Mouse (Mus musculus) intestine, postnatal 0 days (tissue): ENCODE measurements around the gene Syn3. TPM values are rescaled to one million over a fixed set of nuclear protein-coding genes. Genes with fewer than 3 reads are reported as not detected.

Experiments
- ATAC-seq: fragments of 200-750 bp; cut with Nextera tagmentation; 2 replicates; pipeline ENCODE4 v1.8.0; 2017; ENCODE audit warnings: mild to moderate bottlenecking, moderate TSS enrichment, moderate library complexity
- H3K27ac ChIP-seq: fragments of 300-500 bp; sonication (generic); 2 replicates; pipeline ENCODE4 v1.5.1; 2014; ENCODE audit warnings: mild to moderate bottlenecking, low read depth, low read length, moderate library complexity
- H3K27me3 ChIP-seq: fragments of 300-500 bp; sonication (generic); replicated peaks from 2 replicates; pipeline ENCODE4 v1.6.1; 2014; ENCODE audit warnings: low read length, mixed read lengths; ENCODE audit not compliant: control insufficient read depth, insufficient read depth
- H3K36me3 ChIP-seq: fragments of 300-500 bp; sonication (generic); 2 replicates; pipeline ENCODE4 v1.6.1; 2014; ENCODE audit warnings: mild to moderate bottlenecking, moderate library complexity; ENCODE audit not compliant: control insufficient read depth, insufficient read depth
- H3K4me1 ChIP-seq: fragments of 300-500 bp; sonication (generic); replicated peaks from 2 replicates; pipeline ENCODE4 v1.6.1; 2014; ENCODE audit warnings: antibody characterized with exemption, low read length, mixed read lengths; ENCODE audit not compliant: control insufficient read depth, insufficient read depth
- H3K4me2 ChIP-seq: fragments of 300-500 bp; sonication (generic); replicated peaks from 2 replicates; pipeline ENCODE4 v1.6.1; 2014; ENCODE audit warnings: low read depth, mild to moderate bottlenecking, moderate library complexity
- H3K4me3 ChIP-seq: fragments of 300-500 bp; sonication (generic); 2 replicates; pipeline ENCODE4 v1.5.1; 2014; ENCODE audit warnings: low read depth, low read length
- H3K9ac ChIP-seq: fragments of 300-500 bp; sonication (generic); 2 replicates; pipeline ENCODE4 v1.6.1; 2014; ENCODE audit warnings: mild to moderate bottlenecking, low read depth, low read length
- H3K9me3 ChIP-seq: fragments of 300-500 bp; sonication (generic); 2 replicates; pipeline ENCODE4 v1.6.1; 2016; ENCODE audit warnings: mixed run types; ENCODE audit not compliant: control insufficient read depth
- CTCF ChIP-seq: sonication (generic); IDR thresholded peaks from 2 replicates; pipeline ENCODE4 v1.5.1; 2016; ENCODE audit warnings: low read depth, mild to moderate bottlenecking, control low read depth, antibody characterized with exemption, moderate library complexity
- WGBS: fragments of 180-500 bp; shearing (Covaris S2); extraction: QIAGEN DNeasy Blood & Tissue Kit; methylation state at CpG from one replicate; pipeline ENCODE4 v1.1.7; 2014; 5-methylcytosine and 5-hydroxymethylcytosine counted together
- polyA plus RNA-seq: library from polyadenylated mRNA; unstranded; fragments of >200 nt; fragmentation: Nextera tagmentation; extraction: Ambion mirVana; gene quantifications from 2 replicates; pipeline ENCODE4 v1.2.1, GENCODE M21; 2015

Syn3 gene
- polyA plus RNA-seq, 1 experiment from 2014 or later = 1.1 TPM

DNA sequence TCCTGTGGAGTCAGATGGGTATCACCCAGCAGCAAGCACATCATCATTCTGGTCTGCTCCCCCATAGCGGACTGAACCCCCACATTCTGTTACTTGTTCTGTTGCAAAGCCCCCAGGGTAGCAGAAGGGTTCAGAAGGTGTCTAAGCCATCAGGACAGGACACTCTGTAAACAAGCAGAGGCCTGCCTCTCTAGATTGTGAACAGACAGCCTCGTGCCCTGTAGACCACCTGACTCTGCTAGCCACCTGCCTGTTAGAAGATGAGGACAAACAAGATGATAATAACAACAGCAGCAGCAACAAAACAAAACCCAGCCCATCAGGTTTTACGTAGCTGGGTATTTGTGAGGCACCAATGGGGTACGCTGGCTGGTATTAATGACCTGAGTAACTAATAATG lies 156.5 kb downstream of the Syn3 start:
- WGBS = 71% methylated on average over 4 of the region's 4 CpGs
- peaks cover 23% of the 10 kb centered on the region; the same call in 1 of the 2 replicates for H3K36me3 ChIP-seq
- no peak overlapping the region for H3K4me2 ChIP-seq
- peaks cover 40% of the 10 kb centered on the region for H3K4me1 ChIP-seq
- TF ChIP-seq CTCF = no peak
- H3K4me3 ChIP-seq = no peak overlapping the region
- no peak for ATAC-seq
- H3K27ac ChIP-seq = peak overlapping the region; percentile 77
- H3K9me3 ChIP-seq = no peaks in the 10 kb centered on the region
- H3K27me3 ChIP-seq = no peaks in the 10 kb centered on the region
- no peak overlapping the region for H3K9ac ChIP-seq

DNA sequence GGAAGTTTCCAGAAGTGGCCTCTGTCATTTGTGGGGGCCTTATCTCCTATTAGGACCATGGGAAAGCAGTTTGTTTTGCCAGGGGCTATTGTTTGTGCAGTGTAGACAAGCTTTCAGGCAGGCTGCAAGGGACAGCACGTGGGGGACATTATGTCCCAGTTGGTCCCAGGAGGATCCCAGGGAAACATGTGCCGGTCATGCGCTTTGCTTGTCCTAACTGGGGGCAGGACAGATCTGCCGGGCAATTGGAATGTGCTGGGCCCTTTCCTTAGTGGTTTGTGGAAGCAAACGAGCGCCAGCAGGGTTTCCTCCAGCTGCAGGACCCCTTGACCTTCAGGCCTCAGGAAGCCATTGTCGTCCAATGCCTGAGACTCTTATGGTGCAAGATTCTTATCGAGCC lies 157.1 kb downstream of the Syn3 start:
- H3K4me2 ChIP-seq = no peak overlapping the region
- no peaks in the 10 kb centered on the region for H3K9me3 ChIP-seq
- no peak overlapping the region for H3K9ac ChIP-seq
- no peaks in the 10 kb centered on the region for H3K27me3 ChIP-seq
- no peak for TF ChIP-seq CTCF
- peaks cover 23% of the 10 kb centered on the region; the same call in 1 of the 2 replicates for H3K36me3 ChIP-seq
- ATAC-seq = peak; percentile 31
- WGBS = 29% methylated on average over 8 of the region's 8 CpGs
- peak overlapping the region; percentile 77; the same call in 1 of the 2 replicates for H3K27ac ChIP-seq
- no peak overlapping the region for H3K4me3 ChIP-seq
- peaks cover 38% of the 10 kb centered on the region for H3K4me1 ChIP-seq

GRCm38 (mm10) chr10:86340991-86341527 lies 157.6 kb downstream of the Syn3 start:
- Histone ChIP-seq H3K27ac (no peak overlapping the region), H3K9me3 (no peaks in the 10 kb centered on the region), H3K4me3 (no peak overlapping the region), H3K36me3 (peaks cover 23% of the 10 kb centered on the region; the same call in 1 of the 2 replicates), H3K27me3 (no peaks in the 10 kb centered on the region), H3K9ac (no peak overlapping the region), H3K4me2 (no peak overlapping the region), H3K4me1 (peaks cover 38% of the 10 kb centered on the region)
- no peak for ATAC-seq
- no peak for TF ChIP-seq CTCF
- 66% methylated on average over 3 of the region's 3 CpGs for WGBS

DNA sequence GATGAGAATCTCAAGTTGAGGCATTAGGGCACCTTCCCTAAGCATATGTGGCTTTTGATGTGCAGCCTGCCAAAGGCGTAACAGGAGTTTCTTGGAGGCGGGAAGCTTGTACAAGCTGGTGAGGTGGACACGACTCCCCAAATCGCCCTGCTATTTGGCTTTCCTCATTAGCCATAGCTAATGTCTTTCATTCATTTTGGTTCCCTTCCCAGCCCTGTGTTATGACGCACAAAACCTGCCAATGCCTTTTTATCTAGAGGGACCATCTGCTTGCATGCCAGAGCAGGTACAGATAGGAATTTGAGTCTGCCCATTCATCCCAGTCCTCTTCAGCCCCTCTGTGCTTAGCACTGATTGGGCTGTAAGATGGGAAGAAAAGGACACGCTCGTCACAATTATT lies 158.3 kb downstream of the Syn3 start:
- H3K27ac ChIP-seq = peak overlapping the region; percentile 31; the same call in 1 of the 2 replicates
- 83% methylated on average over 7 of the region's 7 CpGs for WGBS
- no peak overlapping the region for H3K9ac ChIP-seq
- peaks cover 38% of the 10 kb centered on the region for H3K4me1 ChIP-seq
- no peaks in the 10 kb centered on the region for H3K27me3 ChIP-seq
- no peak for ATAC-seq
- no peak overlapping the region for H3K4me2 ChIP-seq
- TF ChIP-seq CTCF = no peak
- no peak overlapping the region for H3K4me3 ChIP-seq
- peaks cover 18% of the 10 kb centered on the region; the same call in 1 of the 2 replicates for H3K36me3 ChIP-seq
- no peaks in the 10 kb centered on the region for H3K9me3 ChIP-seq

DNA sequence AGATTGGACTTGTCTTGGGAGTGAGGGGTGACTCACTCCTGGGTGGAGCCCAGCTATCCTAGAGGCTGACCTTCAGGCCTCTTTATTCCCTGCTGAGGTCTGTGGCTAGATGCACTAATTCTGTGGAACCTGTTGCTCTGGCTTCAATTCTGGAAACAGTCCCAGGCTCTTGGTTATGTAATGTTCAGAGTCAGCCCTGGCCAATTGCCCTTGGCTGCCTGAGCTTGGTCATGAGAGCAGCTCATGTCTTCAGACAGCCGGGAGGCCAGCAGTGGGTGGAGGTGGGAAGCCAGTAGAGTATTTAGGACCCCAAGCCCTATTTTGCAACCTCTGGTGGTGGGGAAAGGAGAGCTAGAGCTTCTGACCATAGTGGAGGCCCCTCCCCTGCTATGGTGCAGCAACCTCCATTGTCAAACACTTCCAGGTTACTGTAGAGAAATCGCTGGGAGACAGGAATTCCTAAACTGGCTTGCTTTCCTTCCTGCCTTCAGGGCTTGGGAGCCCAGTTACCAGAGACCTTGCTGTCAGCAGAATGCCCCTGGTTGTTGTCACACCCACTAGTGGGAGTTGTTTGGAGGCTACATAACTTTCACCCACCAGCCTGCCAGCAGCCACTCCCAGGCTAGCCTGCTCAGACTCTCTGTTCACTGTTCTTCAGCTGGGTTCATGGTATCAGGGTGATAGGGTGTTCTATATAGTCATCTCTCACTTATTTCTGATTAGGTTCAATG lies 158.9 kb downstream of the Syn3 start:
- Histone ChIP-seq H3K9me3 (no peaks in the 10 kb centered on the region), H3K36me3 (peaks cover 13% of the 10 kb centered on the region; the same call in 1 of the 2 replicates), H3K4me2 (no peak overlapping the region), H3K4me3 (no peak overlapping the region), H3K9ac (no peak overlapping the region), H3K27ac (peak overlapping the region; percentile 31), H3K4me1 (peaks cover 38% of the 10 kb centered on the region), H3K27me3 (no peaks in the 10 kb centered on the region)
- peak; percentile 55 for ATAC-seq
- TF ChIP-seq CTCF = 0 out of 2 replicates have a peak, but pooled peaks have one; percentile 1
- 34% methylated on average over 2 of the region's 2 CpGs for WGBS

DNA sequence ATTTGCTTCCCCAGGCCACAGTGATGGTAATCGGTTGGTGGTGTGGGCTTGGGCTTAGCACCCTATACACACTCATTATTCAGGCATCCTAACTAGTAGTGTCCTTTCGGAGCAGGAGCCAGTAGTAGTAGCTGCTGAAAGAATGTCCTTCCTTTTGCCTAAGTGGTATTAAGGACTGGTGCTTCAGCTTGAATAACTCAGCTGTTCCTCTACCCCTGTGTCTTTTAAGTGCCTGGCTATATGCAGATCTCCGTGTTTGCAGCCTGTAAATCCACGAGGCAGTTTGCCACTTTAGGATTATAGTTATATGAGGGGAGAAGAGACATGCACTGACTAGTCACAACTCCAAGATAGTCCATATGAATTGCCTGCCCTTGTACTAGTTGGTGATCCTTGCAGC lies 159.6 kb downstream of the Syn3 start:
- no peak overlapping the region for H3K9ac ChIP-seq
- no peak for ATAC-seq
- no peaks in the 10 kb centered on the region for H3K27me3 ChIP-seq
- H3K4me2 ChIP-seq = no peak overlapping the region
- WGBS = 68% methylated on average over 4 of the region's 4 CpGs
- peak overlapping the region; percentile 31; the same call in 1 of the 2 replicates for H3K27ac ChIP-seq
- H3K4me3 ChIP-seq = no peak overlapping the region
- peaks cover 38% of the 10 kb centered on the region for H3K4me1 ChIP-seq
- no peak for TF ChIP-seq CTCF
- H3K36me3 ChIP-seq = peaks cover 6% of the 10 kb centered on the region; the same call in 1 of the 2 replicates
- no peaks in the 10 kb centered on the region for H3K9me3 ChIP-seq
